Mouse (Mus musculus) T-helper 1 cell (primary cell): Measurements from ENCODE around the gene Npsr1.

Experiments
- in situ Hi-C: fragments of 300-600 bp; cut with MboI, MseI; formaldehyde crosslinking; loops from one replicate; pipeline ENCODE4 v1.15.1; 2025; ENCODE audit warnings: high pct_unique_total_duplicates

Gene Npsr1

DNA sequence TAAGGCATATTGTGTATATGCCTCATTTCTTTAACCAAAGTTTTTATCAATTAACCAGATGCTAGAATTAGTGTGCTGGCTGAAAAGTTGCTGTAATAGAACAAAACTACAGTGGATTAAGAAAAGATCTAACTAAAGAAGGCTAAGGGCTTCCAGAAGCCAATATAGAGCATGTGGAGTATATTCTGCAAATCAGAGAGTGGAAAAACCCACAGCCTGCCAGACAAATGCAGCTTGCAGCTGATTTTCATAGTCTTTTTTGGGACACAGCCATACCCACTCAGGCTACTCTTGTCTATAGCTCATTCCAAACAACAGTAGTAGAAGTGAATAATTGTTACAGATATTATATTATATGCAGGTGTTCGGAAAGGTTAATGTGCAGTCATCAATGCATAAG, 138.7 kb downstream of the Npsr1 start:
- in situ Hi-C loops, result no loop called here

DNA sequence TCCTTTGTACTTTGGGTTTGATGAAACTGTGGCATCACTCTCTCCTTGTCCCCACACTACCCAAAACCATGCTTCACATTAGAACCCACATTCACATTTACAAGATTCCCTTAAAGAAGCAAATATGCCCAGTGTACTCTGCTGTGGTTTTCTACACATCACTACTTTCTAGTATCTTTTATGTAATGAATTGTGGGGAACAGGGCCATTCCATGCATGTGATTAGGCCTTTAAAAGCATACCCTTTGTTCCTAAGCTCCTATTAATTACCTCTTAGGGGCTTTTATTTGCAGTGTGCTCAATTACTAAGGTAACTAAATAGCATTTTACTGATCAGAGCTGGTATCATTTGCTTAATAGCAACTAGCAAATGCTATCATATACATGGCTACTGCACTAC, 149.8 kb downstream of the Npsr1 start:
- in situ Hi-C loops, result no loop called here

DNA sequence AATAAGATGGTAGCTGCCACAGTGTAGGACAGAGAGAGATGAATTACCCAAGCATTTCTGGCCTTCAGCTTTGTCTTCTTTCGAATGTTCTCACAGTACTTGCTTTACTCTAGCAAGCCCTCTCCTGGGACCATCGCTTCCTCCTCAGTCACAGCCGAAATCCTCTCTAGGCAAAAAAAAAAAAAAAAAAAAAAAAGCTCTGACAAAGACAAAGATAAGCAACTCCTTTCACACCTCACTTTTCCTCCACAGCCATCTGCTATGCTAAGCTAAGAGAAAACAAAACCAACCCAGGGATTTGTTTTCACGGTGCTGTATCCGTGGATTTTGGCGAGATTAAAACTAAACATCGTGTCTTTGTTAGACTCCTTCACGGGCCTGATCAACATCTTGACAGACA, 156.4 kb downstream of the Npsr1 start:
- in situ Hi-C loops, result no loop called here

DNA sequence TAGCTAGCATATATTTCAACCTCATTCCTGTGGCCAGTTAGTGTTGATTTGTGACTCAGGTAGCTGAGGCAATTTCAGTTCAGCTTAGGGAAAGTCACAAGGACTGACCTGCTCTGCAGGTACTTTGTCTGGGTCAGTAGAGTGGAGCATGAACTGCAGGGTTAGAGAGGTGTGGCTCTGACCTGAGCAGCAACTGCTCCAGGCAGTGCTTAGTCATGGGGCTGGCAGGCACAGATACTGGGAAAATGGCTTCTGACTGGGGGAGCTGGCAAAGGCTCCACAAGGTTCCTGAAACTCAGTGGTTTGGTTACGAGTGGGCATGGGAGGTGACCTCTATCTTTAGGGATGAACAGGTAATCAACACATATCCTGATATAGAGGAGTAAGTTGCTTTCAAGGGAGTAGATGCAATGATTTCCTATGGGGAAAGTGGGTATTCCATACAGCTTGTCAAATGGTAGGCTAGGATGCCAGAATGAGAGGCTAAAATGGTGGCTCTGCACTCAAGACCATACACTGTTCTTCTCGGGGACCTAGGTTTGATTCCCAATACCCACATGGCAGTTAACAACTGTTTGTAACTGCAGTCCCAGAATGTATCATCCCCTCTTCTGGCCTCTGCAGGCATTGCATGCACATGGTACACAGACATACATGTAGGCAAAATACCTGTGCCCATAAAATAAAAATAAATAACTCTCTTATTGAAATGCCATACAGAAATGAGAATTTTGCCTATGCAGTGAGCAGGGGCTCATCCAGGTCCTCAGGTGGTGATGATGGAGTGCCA, 182.9 kb downstream of the Npsr1 start:
- in situ Hi-C loops, result no loop called here

DNA sequence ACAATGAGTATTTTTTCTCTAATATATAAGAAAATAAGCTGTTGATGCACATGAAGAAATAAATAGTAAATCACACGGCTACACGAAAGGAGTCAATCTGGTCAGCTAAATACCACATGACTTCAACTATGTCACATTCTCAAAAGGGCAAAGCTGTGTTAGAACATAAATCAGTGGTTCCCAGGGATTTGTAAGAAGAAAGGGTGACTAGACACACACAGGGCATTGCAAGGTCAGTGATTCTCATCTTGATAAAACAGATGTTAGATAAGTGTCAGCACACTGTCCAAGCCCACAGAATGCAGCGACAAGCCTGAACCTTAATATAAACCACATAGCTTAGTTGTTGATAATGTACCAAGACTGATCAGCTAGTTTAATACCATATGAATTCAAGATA, 184.8 kb downstream of the Npsr1 start:
- in situ Hi-C loops, result no loop called here

DNA sequence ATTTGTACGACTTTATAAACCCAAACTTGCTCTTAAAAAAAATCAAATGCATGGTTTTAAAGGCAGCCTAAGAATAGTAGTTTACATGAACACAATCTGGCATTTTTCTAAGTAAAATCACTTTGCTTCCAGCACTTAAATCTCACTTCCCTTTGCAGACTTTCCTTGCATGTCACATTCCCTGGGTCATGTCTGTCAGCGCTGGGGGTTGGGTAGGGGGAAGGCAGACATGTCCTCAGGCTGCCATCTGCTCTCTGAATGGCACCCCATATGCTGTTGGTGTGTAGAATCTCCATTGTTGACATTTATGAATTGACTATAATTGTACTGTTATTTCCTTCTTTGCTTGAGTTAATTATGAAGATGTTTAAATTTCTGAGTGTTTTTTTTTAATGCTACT, 185.3 kb downstream of the Npsr1 start:
- in situ Hi-C loops, result no loop called here

DNA sequence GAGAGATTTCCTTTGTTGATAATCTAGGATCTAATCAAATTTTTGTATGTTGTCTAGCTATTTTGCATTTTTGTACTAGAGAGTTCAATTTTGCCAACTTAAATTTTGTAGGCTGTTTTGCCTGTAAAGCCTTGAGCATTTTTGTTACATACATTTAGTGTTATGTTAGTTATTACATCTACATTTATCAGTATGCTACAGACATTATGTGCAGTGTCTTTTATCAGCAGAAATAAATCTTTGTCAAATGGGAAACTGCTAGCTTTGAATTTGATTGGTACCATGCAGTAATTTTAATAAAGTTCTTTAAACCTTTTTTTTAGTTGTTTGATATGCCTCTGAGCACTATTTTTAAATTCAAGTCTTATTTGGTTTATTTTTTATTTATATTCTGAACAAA, 185.7 kb downstream of the Npsr1 start:
- in situ Hi-C loops, result no loop called here

DNA sequence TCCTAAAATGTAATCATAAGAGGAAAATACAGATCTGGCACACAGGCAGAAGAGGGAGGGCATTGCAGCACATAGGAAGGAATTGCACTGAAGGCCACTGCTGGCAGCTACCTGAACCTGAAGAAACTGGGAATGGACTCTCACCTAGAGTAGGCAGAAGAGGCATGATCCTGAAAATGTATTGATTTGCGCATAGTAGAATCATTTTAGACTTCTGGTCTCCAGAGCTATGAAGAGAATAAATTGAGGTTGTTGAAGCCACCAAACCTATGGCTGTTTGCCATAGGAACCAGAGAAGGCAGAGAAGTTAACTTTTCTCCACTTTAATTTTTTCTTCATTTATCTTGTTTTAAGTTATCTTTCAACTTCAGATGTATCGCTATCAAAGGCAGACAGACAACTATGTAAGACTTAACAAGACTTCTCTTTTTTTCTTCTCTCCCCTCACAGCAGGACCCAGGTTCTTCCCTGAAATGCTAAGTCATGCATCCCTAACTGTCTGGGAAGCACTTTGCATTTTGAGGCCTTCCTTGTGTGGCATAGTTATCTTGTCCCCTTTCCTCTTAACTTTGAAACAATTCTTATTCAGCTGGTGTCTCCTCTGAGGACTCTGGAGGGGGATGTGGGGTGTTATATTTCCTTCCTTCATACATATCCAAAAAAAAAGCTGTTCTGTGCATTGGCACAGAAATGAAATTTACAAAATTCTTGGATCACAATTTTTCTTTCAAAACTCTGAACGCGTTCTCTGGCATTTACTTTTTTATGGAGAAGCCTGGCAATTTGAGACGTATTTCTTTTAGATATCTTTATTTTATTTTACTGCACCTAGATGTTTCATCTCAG, 186.7 kb downstream of the Npsr1 start:
- in situ Hi-C loops, result no loop called here

DNA sequence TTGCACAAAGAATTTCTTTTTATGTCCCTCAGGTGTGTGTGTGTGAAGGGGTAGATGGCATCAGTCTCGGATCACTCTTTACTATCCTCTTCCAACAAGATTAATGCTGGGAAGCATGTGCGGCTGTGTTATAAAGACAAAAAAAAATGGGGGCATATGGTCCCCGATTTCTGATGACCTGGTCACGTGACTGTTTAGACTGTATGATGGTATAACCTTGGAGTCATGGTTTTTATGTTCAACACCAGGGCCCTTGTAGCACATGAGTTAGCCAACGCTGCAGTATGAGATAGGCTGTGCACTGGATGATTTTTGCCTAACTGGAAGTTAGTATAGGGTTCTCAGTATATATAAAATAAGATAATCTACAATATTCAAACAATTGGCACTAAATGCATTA, 187.6 kb downstream of the Npsr1 start:
- in situ Hi-C loops, result no loop called here

DNA sequence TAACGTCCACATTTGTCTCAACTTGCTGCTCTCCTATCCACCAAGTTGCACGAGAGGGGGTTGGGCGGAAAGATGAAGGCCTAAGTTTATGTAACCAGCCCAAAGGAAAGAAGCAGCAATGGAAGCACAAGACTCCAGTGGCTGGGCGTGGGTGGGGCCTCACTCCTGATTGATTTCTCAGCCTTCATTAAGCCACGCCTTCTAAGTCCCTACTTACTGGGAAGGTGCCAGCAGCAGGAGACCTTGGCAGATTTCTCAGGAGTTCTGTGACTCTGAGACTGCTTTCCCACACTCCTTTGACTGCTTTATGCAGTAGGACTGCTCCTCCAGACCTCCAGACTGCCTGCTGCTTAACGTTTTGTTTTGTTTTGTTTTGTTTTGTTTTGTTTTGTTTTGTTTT, 193.6 kb downstream of the Npsr1 start:
- in situ Hi-C loops, result no loop called here

DNA sequence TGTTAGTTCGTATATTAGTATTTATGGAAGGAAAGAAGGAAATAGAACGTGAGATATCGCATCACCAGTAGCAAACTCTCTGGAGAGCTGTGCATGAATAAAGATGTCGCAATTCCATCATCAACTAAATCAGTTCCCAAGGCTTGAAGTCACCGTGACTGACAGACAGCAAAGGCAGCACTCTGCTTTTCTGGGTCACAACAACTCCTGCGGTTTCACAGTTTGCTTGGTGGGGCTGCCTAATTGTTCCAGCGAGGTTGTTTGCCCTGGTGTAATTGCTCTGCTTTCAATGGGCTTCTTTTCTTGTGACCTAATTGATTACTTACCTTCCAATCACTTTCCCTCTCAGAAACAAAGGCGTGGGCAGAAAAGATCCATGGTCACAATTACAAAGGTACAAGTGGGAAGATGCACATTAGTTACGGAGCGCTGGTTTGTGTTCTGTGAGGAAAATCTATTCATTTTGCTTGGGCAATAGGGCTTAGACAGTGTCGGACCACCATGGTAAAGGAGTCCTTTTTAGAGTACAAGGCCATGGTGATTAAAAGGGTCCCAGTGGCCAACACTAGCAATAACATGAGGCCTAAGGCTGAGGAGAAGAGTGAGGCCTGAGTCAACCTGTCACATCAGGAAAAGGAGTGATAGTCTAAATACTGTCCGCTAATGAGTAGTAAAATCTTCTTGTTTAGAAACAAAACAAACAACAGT, 195.6 kb downstream of the Npsr1 start:
- in situ Hi-C loops, result no loop called here

DNA sequence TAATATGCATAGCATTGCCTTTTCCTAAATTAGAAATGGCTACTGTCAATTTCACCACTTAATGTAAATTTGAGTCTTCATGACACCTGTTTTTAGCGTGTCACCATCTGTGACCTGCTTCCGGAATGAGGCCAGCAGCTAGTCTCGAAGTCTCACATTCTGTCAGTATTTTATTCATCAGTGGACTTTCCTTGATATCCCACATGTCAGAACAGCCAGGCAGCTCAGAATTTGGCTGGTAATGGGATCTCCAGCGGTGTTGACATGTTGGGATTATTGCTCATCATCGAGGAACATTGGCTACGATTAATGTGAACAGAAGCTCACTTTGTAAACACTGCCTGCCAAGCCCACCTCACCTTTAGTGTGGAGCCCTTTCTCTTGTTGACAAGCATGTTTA, 205.1 kb downstream of the Npsr1 start:
- in situ Hi-C loops, result no loop called here

DNA sequence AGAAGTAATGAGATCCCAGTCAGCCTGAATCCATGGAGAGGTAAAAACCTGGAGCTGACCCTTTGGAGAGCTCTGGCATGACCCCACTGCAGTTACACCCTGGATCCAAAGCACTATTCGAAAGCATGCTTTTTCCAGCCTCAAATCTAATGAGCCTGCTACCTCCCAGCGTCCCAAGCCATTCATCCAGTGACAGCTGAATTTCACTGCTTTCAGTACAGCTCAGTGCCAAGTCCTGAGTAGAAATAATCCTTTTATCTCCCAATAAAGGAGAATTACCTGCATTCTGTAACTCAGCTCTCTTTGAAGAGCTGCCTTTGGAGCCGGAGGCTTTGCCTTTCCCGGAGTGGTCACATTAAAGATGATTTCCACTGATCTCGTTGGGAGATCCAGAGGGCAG, 209.2 kb downstream of the Npsr1 start:
- in situ Hi-C loops, result no loop called here

DNA sequence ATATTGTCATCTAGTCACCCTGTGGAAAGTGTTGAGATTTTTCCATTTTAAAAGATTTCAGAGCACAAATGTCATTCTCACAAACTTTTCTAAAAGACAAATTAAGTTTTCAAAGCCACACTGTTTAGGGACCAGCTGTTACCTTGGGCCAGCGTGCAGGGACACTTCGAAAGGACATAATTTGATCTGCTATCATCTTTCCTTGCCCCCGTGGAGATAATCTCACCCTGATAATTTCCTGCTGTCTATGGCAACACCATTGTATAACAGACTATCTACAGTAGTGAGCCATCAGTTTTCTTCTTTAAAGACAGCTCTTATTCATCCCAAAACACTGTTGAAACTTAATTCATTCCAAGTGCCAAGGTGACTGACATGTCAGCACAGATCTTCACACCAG, 209.6 kb downstream of the Npsr1 start:
- in situ Hi-C loops, result no loop called here

DNA sequence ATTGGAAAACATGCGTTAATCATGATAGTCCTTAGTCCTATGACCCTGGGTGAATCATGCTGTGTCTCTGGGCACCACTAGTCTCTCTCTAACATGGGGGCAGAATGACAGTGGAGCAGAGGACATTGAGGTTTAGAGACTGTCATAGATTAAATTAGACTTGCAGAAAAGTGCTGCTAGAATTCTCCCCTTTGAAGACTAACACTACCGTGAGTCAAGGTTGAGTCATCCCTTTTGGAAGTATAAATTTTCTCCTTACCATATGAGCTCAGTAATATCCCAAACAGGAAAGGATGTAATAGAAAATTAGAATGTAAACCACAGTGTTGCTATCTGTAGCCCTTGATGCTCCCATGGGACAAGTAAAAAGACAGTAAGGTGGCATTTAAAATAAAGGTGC, 218.0 kb downstream of the Npsr1 start:
- in situ Hi-C loops, result no loop called here

DNA sequence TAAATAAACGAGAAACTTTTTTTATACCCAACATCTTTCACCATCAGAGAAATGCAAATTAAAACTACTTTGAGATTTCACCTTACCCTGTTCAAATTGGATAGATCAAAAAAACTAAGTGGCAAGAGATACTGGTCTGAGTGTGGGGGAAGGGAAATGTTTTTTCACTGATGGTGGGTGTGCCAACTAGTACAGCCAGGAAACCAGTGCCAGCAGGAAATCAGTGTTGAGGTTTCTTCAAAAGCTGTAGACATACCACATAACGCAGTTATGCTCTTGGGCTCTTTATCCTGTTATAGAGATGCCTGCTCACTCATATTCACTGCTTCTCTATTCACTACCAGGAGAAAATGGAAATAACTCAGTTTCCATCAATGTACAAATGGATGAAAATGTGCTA, 233.9 kb downstream of the Npsr1 start:
- in situ Hi-C loops, result no loop called here

DNA sequence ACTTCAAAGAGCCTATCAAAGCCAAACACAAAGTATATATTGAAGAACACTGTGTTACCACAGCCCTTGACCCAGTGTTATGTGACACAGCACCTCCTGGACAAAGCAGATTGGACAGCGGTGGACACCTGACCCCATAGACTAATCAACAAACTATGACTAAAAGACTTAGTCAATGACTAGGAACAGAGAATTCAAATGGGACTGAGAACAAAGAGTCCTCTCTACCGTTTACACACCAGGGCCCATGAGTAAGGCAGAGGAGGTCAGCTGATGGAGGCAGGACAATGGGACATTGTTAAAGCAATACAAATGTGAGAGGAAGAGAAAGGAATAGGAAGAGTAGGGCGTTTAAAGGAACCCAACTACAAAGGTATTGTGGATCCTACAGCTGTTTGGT, 243.5 kb downstream of the Npsr1 start:
- in situ Hi-C loops, result no loop called here

DNA sequence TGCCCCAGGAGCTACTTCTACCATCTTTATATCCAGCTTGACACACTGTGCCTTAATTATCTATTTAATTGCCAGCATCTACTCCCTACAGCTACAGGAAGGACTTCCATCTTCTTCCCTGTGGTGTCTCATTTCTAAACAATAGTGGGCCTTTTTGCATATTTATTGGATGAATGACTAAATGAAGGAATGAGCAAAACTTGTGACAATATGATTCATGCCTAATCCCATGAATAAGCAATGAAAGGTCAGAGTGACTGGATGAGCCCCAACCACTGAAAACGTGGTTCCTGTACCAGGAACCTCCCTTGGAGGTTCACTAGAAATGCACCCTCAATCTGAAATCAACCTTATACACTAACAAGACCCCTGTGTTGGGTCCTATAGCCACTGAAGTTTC, 249.2 kb downstream of the Npsr1 start:
- in situ Hi-C loops, result no loop called here

DNA sequence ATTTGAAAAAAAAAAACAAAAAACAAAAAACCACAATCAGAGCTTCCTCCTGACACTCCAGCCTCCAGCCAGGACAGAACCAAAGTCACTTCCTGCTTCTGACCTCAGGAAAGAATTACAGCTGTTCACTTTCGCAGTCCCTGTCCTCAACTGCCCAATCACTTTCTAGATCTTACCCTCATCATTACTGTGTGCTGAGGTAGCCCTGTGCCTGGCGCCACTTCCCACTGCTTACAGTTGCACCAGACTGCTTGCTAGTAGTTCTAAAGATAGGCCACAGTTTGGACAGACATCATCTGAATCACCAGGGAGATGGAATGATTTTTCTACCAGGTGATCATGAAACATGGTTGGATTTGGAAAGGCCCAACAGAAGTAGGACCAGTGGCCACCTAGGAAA, 251.7 kb downstream of the Npsr1 start:
- in situ Hi-C loops, result no loop called here

DNA sequence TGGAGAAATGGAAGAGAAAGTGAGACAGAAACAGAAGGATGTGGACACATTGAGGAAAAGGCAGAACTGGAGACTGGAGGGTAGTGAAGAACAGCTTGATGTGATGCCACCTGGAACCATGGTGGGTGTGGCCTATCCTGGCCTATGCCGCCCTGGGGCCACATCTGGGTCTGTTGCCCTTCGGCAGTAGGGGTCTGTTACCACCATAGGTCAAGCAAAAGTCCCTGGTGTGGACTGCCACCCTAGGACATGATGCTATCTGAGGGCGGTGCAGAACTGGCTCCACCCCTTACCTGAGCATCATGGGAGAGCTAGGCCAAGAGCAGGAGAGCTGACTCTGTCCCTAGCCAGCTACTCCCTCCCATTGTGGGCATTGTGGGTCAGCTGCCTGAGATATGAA, 253.6 kb downstream of the Npsr1 start:
- in situ Hi-C loops, result no loop called here
